Mouse (Mus musculus): ENCODE measurements around the gene Asic2. TPM values are rescaled to one million over a fixed set of nuclear protein-coding genes. Genes with fewer than 3 reads are reported as not detected.

Asic2 gene
- polyA plus RNA-seq, 1 experiment from 2014 or later, result 12.4 TPM

DNA sequence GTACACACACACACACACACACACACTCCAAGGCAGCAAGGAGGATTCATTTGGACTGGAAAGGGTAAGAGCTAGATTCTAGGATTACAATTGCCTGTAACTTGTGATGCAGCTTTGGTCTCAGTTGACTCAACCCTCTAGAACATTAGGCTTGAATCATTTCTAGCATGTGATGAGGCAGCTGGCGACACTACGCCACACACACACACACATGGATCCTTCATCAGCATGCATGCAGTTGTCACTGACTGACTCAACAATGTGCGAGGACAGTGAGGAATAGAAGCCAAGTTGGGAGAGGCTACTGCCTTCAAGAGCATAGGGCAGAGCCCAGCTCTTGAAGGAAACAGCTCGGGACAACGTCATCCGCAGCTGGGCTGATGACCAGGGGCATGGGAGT, 843.9 kb downstream of the Asic2 start:
- Histone ChIP-seq H3K4me1 (replicated peaks; ENCODE audit: control insufficient read depth, insufficient read depth, low read length) (0 out of 2 replicates have a peak, but pooled peaks cover 6% of the 10 kb centered on the region), H3K9ac (no peak overlapping the region), H3K4me2 (replicated peaks) (no peak overlapping the region), H3K27me3 (ENCODE audit: control insufficient read depth, insufficient read depth, low read length) (no peaks in the 10 kb centered on the region), H3K36me3 (replicated peaks; ENCODE audit: control insufficient read depth, insufficient read depth) (no peaks in the 10 kb centered on the region), H3K27ac (no peak overlapping the region), H3K4me3 (replicated peaks; ENCODE audit: low read length) (no peak overlapping the region), H3K9me3 (ENCODE audit: control insufficient read depth, low read length) (no peaks in the 10 kb centered on the region)
- DNase-seq (ENCODE audit: low spot score) (no peak), ATAC-seq (ENCODE audit: low FRiP score) (no peak)
- 95% methylated on average over 6 of the region's 6 CpGs for WGBS

DNA sequence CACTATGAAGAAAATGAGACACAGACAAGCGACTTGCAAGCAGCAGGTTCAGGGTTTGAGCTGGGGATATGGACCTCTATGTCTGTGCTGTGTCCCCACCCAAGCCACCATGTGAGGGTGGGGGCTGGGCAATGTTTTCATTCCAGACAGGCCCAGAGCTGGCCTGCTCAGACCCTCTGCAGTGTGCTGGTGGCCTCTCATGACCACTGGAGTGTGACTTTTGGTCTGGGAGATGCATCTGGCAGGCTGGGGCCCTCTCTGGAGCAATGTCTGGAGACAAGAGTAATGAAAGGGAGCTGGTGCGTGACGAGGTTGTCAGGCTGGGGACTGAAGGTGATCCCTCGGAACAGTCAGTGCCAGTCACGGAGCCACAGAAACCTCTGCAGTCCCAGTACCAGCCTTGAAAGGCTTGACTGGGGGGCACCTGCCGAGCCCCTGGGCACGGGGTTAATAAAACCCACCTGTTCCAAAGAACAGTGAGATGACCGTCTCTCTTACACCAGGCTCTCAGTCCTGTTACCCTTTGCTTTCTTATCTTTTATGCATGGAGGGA, 848.2 kb downstream of the Asic2 start:
- Histone ChIP-seq H3K4me2 (replicated peaks) (no peak overlapping the region), H3K9ac (no peak overlapping the region), H3K9me3 (ENCODE audit: control insufficient read depth, low read length) (no peaks in the 10 kb centered on the region), H3K4me1 (replicated peaks; ENCODE audit: control insufficient read depth, insufficient read depth, low read length) (0 out of 2 replicates have a peak, but pooled peaks cover 6% of the 10 kb centered on the region), H3K4me3 (replicated peaks; ENCODE audit: low read length) (no peak overlapping the region), H3K27ac (no peak overlapping the region), H3K27me3 (ENCODE audit: control insufficient read depth, insufficient read depth, low read length) (no peaks in the 10 kb centered on the region), H3K36me3 (replicated peaks; ENCODE audit: control insufficient read depth, insufficient read depth) (no peaks in the 10 kb centered on the region)
- DNase-seq (ENCODE audit: low spot score), result no peak
- 55% methylated on average over 8 of the region's 8 CpGs for WGBS
- ATAC-seq (ENCODE audit: low FRiP score), result no peak

DNA sequence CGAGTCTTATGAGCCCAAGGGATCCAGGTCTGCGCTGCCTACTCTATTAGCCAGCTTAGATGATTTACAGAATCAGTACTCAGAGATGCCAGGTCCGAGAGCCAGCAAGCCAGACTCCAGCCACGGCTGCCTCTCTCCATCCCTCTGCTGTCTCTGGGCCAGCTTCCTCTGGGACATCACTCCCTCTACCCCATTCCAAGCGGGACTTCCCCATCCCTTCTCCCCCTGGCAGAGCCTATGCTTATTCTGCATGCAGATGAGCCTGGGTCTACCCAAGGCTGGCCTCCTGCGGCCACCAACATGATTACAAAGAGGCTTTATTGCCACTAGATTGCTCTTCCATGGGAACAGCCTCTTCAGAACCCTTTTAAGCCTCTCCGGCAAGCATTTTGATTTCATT, 850.2 kb downstream of the Asic2 start:
- no peak overlapping the region for H3K4me3 ChIP-seq (replicated peaks; ENCODE audit: low read length)
- H3K27me3 ChIP-seq (ENCODE audit: control insufficient read depth, insufficient read depth, low read length), result no peaks in the 10 kb centered on the region
- H3K9me3 ChIP-seq (ENCODE audit: control insufficient read depth, low read length), result no peaks in the 10 kb centered on the region
- H3K4me2 ChIP-seq (replicated peaks), result no peak overlapping the region
- DNase-seq (ENCODE audit: low spot score), result no peak
- H3K4me1 ChIP-seq (replicated peaks; ENCODE audit: control insufficient read depth, insufficient read depth, low read length), result 0 out of 2 replicates have a peak, but pooled peaks cover 6% of the 10 kb centered on the region
- H3K27ac ChIP-seq, result 0 out of 2 replicates have a peak overlapping the region, but pooled peaks have one; percentile 17
- no peak; the same call in 1 of the 2 replicates for ATAC-seq (ENCODE audit: low FRiP score)
- H3K36me3 ChIP-seq (replicated peaks; ENCODE audit: control insufficient read depth, insufficient read depth), result no peaks in the 10 kb centered on the region
- WGBS, result 25% methylated on average over 7 of the region's 7 CpGs
- no peak overlapping the region for H3K9ac ChIP-seq

DNA sequence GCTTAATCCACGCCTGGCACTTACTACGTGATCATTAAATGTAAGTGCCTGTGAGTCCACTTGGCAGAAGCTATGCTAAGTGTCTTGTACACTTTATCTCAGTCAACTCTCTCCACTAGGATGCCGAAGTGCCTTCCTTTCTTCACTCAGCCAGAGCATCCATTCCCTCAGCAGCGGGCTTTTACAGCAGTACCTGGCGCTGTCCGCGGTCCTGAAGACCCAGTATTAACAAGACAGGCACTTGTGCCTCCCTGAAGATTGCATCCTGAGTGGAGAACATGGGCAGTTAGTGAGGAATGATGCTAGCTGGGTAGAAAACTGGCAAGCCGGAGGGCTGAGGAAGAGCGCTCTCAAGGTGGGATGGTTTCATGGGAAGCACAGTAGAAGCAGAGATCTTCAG, 852.6 kb downstream of the Asic2 start:
- Histone ChIP-seq H3K27ac (no peak overlapping the region), H3K36me3 (replicated peaks; ENCODE audit: control insufficient read depth, insufficient read depth) (no peaks in the 10 kb centered on the region), H3K27me3 (ENCODE audit: control insufficient read depth, insufficient read depth, low read length) (no peaks in the 10 kb centered on the region), H3K9me3 (ENCODE audit: control insufficient read depth, low read length) (no peaks in the 10 kb centered on the region), H3K4me3 (replicated peaks; ENCODE audit: low read length) (no peak overlapping the region), H3K4me1 (replicated peaks; ENCODE audit: control insufficient read depth, insufficient read depth, low read length) (no peaks in the 10 kb centered on the region), H3K4me2 (replicated peaks) (no peak overlapping the region), H3K9ac (no peak overlapping the region)
- DNase-seq (ENCODE audit: low spot score) (peak; percentile 49), ATAC-seq (ENCODE audit: low FRiP score) (no peak)
- WGBS, result 52% methylated on average over 9 of the region's 9 CpGs

DNA sequence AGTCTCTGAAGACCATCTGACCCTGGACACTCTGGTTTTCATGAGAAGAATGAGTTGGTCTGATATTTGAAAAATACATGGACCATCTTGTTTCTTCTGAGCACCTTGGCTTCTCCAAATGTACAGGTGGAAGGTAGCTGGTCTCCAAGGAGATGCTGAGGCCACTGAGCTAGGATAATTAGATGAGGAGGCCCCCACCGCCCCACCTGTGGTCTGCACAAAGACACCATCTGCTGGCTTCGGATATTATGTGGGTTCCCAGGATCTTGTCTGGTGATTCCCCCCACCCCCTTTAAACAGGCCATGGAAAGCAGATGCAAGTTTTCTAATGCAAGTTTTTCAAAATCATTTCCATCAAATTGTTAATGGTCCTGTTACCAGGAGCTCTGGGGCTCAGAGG, 856.6 kb downstream of the Asic2 start:
- H3K4me3 ChIP-seq (replicated peaks; ENCODE audit: low read length), result no peak overlapping the region
- H3K36me3 ChIP-seq (replicated peaks; ENCODE audit: control insufficient read depth, insufficient read depth), result no peaks in the 10 kb centered on the region
- H3K27ac ChIP-seq, result no peak overlapping the region
- DNase-seq (ENCODE audit: low spot score) (no peak), ATAC-seq (ENCODE audit: low FRiP score) (no peak)
- H3K9me3 ChIP-seq (ENCODE audit: control insufficient read depth, low read length), result no peaks in the 10 kb centered on the region
- no peaks in the 10 kb centered on the region for H3K27me3 ChIP-seq (ENCODE audit: control insufficient read depth, insufficient read depth, low read length)
- WGBS, result 71% methylated on average over 2 of the region's 2 CpGs
- no peak overlapping the region for H3K9ac ChIP-seq
- no peaks in the 10 kb centered on the region for H3K4me1 ChIP-seq (replicated peaks; ENCODE audit: control insufficient read depth, insufficient read depth, low read length)
- H3K4me2 ChIP-seq (replicated peaks), result no peak overlapping the region

DNA sequence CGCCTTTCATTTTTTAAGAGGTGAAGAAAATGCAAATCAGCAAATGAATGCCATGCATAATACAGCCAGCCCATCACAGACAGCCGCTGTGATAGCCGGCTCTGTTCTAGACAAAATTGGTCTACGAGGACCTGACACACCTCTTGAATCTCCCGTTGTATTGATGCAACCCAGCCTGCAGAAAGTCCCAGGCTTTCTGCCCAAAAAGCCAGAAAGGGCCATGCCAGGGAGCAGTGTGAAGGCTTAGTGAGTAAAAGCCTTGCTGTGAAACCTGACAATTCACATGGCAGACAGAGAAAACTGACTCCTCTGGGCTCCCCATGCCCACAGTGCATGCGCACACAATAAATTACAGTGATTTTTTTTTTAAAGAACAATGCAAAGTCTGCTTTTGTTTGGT, 858.2 kb downstream of the Asic2 start:
- Histone ChIP-seq H3K36me3 (replicated peaks; ENCODE audit: control insufficient read depth, insufficient read depth) (no peaks in the 10 kb centered on the region), H3K4me3 (replicated peaks; ENCODE audit: low read length) (no peak overlapping the region), H3K9me3 (ENCODE audit: control insufficient read depth, low read length) (no peaks in the 10 kb centered on the region), H3K27me3 (ENCODE audit: control insufficient read depth, insufficient read depth, low read length) (no peaks in the 10 kb centered on the region), H3K27ac (no peak overlapping the region), H3K4me2 (replicated peaks) (no peak overlapping the region), H3K4me1 (replicated peaks; ENCODE audit: control insufficient read depth, insufficient read depth, low read length) (no peaks in the 10 kb centered on the region), H3K9ac (no peak overlapping the region)
- WGBS, result 54% methylated on average over 6 of the region's 6 CpGs
- no peak for DNase-seq (ENCODE audit: low spot score)
- ATAC-seq (ENCODE audit: low FRiP score), result no peak

DNA sequence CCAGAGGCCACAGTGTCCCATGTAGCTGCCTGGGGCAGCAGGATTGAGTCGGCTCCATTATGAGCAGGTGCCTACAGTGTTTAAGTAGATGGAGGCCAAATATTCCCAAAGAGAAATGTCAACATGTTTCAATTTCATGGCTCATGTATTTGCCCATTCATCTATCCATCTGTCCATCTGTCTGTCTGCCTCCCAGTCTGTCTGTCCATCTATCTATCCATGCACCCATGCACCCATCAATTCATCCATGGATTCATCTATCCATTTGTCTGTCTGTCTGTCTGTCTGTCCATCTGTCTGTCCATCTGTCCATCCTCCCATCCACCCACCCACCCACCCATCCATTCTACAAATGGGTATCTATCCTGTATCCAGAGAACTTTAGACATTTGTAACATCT, 861.3 kb downstream of the Asic2 start:
- DNase-seq (ENCODE audit: low spot score), result no peak
- Histone ChIP-seq H3K36me3 (replicated peaks; ENCODE audit: control insufficient read depth, insufficient read depth) (no peaks in the 10 kb centered on the region), H3K27me3 (ENCODE audit: control insufficient read depth, insufficient read depth, low read length) (no peaks in the 10 kb centered on the region), H3K4me1 (replicated peaks; ENCODE audit: control insufficient read depth, insufficient read depth, low read length) (no peaks in the 10 kb centered on the region), H3K9me3 (ENCODE audit: control insufficient read depth, low read length) (no peaks in the 10 kb centered on the region), H3K4me3 (replicated peaks; ENCODE audit: low read length) (no peak overlapping the region), H3K9ac (no peak overlapping the region), H3K4me2 (replicated peaks) (no peak overlapping the region), H3K27ac (no peak overlapping the region)
- 63% methylated on average over 1 of the region's 1 CpGs for WGBS
- ATAC-seq (ENCODE audit: low FRiP score), result no peak

DNA sequence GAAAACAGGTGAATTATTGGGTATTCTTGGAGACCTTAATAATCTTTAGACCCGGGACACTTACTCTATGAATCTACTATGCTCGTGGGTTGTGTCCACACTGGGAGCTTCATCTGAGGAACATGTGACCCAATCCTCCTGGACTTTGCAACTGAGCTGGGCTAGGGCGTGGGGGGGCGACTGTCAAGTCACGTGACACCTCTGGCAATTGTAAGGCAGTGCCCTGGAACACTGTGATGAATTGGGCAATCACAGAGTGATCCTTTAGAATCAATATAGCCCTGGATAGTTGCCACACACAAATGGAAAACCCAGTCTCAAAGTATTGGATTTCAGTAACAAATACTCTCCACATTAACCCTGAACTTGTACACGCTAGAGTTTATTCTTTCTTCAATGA, 867.4 kb downstream of the Asic2 start:
- DNase-seq (ENCODE audit: low spot score) (no peak), ATAC-seq (ENCODE audit: low FRiP score) (no peak)
- Histone ChIP-seq H3K9ac (no peak overlapping the region), H3K4me2 (replicated peaks) (no peak overlapping the region), H3K36me3 (replicated peaks; ENCODE audit: control insufficient read depth, insufficient read depth) (no peaks in the 10 kb centered on the region), H3K27me3 (ENCODE audit: control insufficient read depth, insufficient read depth, low read length) (no peaks in the 10 kb centered on the region), H3K27ac (no peak overlapping the region), H3K4me3 (replicated peaks; ENCODE audit: low read length) (no peak overlapping the region), H3K4me1 (replicated peaks; ENCODE audit: control insufficient read depth, insufficient read depth, low read length) (peaks cover 5% of the 10 kb centered on the region; the same call in 1 of the 2 replicates), H3K9me3 (ENCODE audit: control insufficient read depth, low read length) (no peaks in the 10 kb centered on the region)
- 77% methylated on average over 6 of the region's 6 CpGs for WGBS

DNA sequence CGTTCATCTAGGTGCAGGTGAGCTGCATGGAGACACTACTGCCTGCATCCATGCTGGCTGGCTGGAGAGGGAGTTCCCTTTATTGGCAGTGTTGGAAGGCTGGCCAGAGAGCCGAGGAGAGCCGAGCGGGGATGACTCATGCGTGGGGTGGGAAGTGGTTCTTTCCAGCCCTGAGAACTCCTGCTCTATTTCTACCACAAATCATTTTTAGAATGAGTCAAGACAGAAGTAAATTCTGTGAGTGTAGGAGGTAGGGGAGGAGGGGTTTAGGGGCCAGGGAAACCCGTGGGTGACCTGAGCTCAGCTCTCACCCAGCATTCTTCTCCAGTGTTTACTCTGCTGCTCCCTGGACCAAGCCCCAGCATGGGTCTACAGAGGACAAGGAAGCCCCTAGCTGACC, 872.2 kb downstream of the Asic2 start:
- no peak overlapping the region for H3K4me3 ChIP-seq (replicated peaks; ENCODE audit: low read length)
- H3K27ac ChIP-seq, result no peak overlapping the region
- no peaks in the 10 kb centered on the region for H3K27me3 ChIP-seq (ENCODE audit: control insufficient read depth, insufficient read depth, low read length)
- no peak overlapping the region for H3K9ac ChIP-seq
- no peaks in the 10 kb centered on the region for H3K4me1 ChIP-seq (replicated peaks; ENCODE audit: control insufficient read depth, insufficient read depth, low read length)
- WGBS, result 76% methylated on average over 6 of the region's 6 CpGs
- no peak for ATAC-seq (ENCODE audit: low FRiP score)
- no peaks in the 10 kb centered on the region for H3K36me3 ChIP-seq (replicated peaks; ENCODE audit: control insufficient read depth, insufficient read depth)
- no peak overlapping the region for H3K4me2 ChIP-seq (replicated peaks)
- no peak for DNase-seq (ENCODE audit: low spot score)
- H3K9me3 ChIP-seq (ENCODE audit: control insufficient read depth, low read length), result no peaks in the 10 kb centered on the region

DNA sequence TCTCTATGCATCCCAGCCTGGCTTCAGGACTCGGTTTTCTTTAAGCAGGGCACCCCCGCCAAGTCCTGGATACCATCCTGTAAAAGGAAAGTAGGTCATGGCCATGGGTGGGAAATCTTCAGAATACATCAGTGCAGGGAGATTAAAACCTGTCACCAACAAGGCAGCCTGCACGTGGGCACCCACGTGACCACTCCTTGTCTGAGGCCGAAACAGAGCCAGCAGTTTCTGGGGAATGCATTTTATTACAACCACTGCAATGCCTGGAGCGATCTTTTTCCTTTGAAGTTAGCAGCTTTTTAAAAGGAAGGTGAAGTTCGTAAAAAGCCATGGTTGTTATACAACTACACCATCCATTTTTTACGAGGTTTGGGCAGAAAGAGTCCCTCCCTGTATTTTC, 873.7 kb downstream of the Asic2 start:
- no peak overlapping the region for H3K27ac ChIP-seq
- WGBS, result 78% methylated on average over 8 of the region's 8 CpGs
- H3K4me1 ChIP-seq (replicated peaks; ENCODE audit: control insufficient read depth, insufficient read depth, low read length), result no peaks in the 10 kb centered on the region
- no peak overlapping the region for H3K4me2 ChIP-seq (replicated peaks)
- H3K4me3 ChIP-seq (replicated peaks; ENCODE audit: low read length), result no peak overlapping the region
- H3K9ac ChIP-seq, result no peak overlapping the region
- no peak for DNase-seq (ENCODE audit: low spot score)
- no peaks in the 10 kb centered on the region for H3K9me3 ChIP-seq (ENCODE audit: control insufficient read depth, low read length)
- H3K27me3 ChIP-seq (ENCODE audit: control insufficient read depth, insufficient read depth, low read length), result no peaks in the 10 kb centered on the region
- no peaks in the 10 kb centered on the region for H3K36me3 ChIP-seq (replicated peaks; ENCODE audit: control insufficient read depth, insufficient read depth)
- no peak for ATAC-seq (ENCODE audit: low FRiP score)
